Mouse (Mus musculus) heart, postnatal 14 days (tissue): ENCODE results near the gene Wdsub1. TPM values are rescaled to one million over a fixed set of nuclear protein-coding genes. Genes with fewer than 3 reads are reported as not detected.
"Not testable (repeated sequence)": the region's sequence is repeated elsewhere in the genome, so short reads cannot be mapped to it uniquely, and the experiment has no call there.

ENCODE experiments used
- DNase-seq, 2 experiments: peaks; one replicate each; pipeline ENCODE4 v3.0.0; 2021 to 2022
- intact Hi-C: fragments of 180-260 bp; cut with DNase I; formaldehyde crosslinking; loops from one replicate; pipeline ENCODE4 v1.15.1; 2025
- long read RNA-seq, 2 experiments: library from polyadenylated mRNA; stranded (forward); transcript quantifications; one replicate each; pipeline ENCODE4 v2.0.0; 2021
- total RNA-seq, 2 experiments: library from RNA; stranded (reverse); gene quantifications; 2 replicates each; pipeline ENCODE4 v1.2.3; 2021

Gene Wdsub1
- 10 to 100 TPM; 23.0 to 25.3 TPM for total RNA-seq
- long read RNA-seq, experiment 1, partial matches to known transcripts: 4 of 23 reads
- long read RNA-seq, experiment 1, other reads (novel, unspliced or antisense): 17 of 23 reads
- long read RNA-seq, experiment 2, partial matches to known transcripts: 5 of 34 reads
- long read RNA-seq, experiment 2, other reads (novel, unspliced or antisense): 27 of 34 reads

- DNase-seq: peak; percentile 94 to 95
- intact Hi-C loops: no loop called here
Observed at GRCm38 (mm10) chr2:59881831-59882741, at the start of gene Wdsub1. Wdsub1 (minus strand) TSS chr2:59882591.

- intact Hi-C loops: no loop called here
- DNase-seq: no peak
Observed at GRCm38 (mm10) chr2:59913610-59914009, 31.2 kb upstream of the Wdsub1 start.

GRCm38 (mm10) chr2:59908048-59908447 is 25.7 kb upstream of the Wdsub1 start:
- no peak for DNase-seq
- intact Hi-C loops: no loop called here

- intact Hi-C loops: no loop called here
- no peak for DNase-seq
Observed at GRCm38 (mm10) chr2:59904007-59904406, 21.6 kb upstream of the Wdsub1 start.

- no peak for DNase-seq
- intact Hi-C loops: no loop called here
Observed at GRCm38 (mm10) chr2:59898666-59899065, 16.3 kb upstream of the Wdsub1 start.

- intact Hi-C loops: no loop called here
- no peak for DNase-seq
Observed at GRCm38 (mm10) chr2:59898105-59898504, 15.7 kb upstream of the Wdsub1 start.

GRCm38 (mm10) chr2:59896837-59897236 is 14.4 kb upstream of the Wdsub1 start:
- DNase-seq: no peak
- intact Hi-C loops: no loop called here

GRCm38 (mm10) chr2:59896400-59896799 is 14.0 kb upstream of the Wdsub1 start:
- intact Hi-C loops: no loop called here
- peak; percentile 25 to 31 for DNase-seq

GRCm38 (mm10) chr2:59889699-59890098 is 7.3 kb upstream of the Wdsub1 start:
- intact Hi-C loops: no loop called here

GRCm38 (mm10) chr2:59882742-59883281 is 421 bp upstream of the Wdsub1 start:
- DNase-seq: no peak

More at GRCm38 (mm10) chr2:59889699-59890098, 7.3 kb upstream of the Wdsub1 start:
- no peak for DNase-seq

GRCm38 (mm10) chr2:59881404-59881803 is 987 bp downstream of the Wdsub1 start:
- DNase-seq: no peak
- intact Hi-C loops: no loop called here

More at GRCm38 (mm10) chr2:59882742-59883281, 421 bp upstream of the Wdsub1 start:
- intact Hi-C loops: no loop called here

GRCm38 (mm10) chr2:59878221-59878620 is 4.2 kb downstream of the Wdsub1 start:
- intact Hi-C loops: no loop called here
- no peak for DNase-seq

- no peak for DNase-seq
- intact Hi-C loops: no loop called here
Observed at GRCm38 (mm10) chr2:59877335-59877734, 5.1 kb downstream of the Wdsub1 start.

- intact Hi-C loops: no loop called here
- no peak for DNase-seq
Observed at GRCm38 (mm10) chr2:59876482-59876881, 5.9 kb downstream of the Wdsub1 start.

GRCm38 (mm10) chr2:59870526-59870925 is 11.9 kb downstream of the Wdsub1 start:
- DNase-seq: no peak
- intact Hi-C loops: no loop called here

- intact Hi-C loops: no loop called here
- DNase-seq: no peak
Observed at GRCm38 (mm10) chr2:59862618-59863017, 19.8 kb downstream of the Wdsub1 start.

GRCm38 (mm10) chr2:59854363-59854762 is 28.0 kb downstream of the Wdsub1 start:
- DNase-seq: no peak
- intact Hi-C loops: no loop called here

GRCm38 (mm10) chr2:59853543-59853942 is 28.8 kb downstream of the Wdsub1 start:
- DNase-seq: no peak
- intact Hi-C loops: no loop called here

GRCm38 (mm10) chr2:59852916-59853315 is 29.5 kb downstream of the Wdsub1 start:
- intact Hi-C loops: no loop called here
- DNase-seq: no peak

- intact Hi-C loops, DNase-seq: not testable (repeated sequence)
Observed at GRCm38 (mm10) chr2:59851885-59852284, 30.5 kb downstream of the Wdsub1 start.

- no peak for DNase-seq
- intact Hi-C loops: no loop called here
Observed at GRCm38 (mm10) chr2:59843848-59844247, 38.5 kb downstream of the Wdsub1 start.
